Mouse (Mus musculus): ENCODE data around the gene Cacna1d. TPM values are rescaled to one million over a fixed set of nuclear protein-coding genes. Genes with fewer than 3 reads are reported as not detected.

Gene Cacna1d
- polyA plus RNA-seq, 1 experiment, result 11.8 TPM

DNA sequence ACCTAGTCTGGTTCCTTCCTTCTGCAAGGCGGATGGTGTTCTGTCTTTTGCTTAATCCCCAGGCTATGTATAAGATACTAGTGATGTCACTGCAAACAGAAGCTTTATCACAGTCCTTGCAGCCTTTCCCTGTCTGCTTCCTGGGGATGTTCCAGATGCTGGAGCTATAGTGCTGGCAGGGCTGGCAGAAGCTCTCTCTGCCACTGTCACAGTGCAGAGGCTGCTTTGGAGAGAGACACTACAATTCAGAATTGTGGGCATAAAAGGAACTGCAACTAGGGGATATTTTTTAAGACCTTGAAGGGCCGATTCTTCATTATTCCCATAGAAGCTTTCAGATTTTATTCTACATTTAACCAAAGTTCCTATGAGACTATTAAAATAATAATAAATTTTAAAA lies 274.1 kb downstream of the Cacna1d start:
- H3K4me3 ChIP-seq (ENCODE audit: insufficient read depth, low read length), result no peak overlapping the region
- H3K27ac ChIP-seq (ENCODE audit: insufficient read depth, low read depth, low read length), result no peak overlapping the region
- TF ChIP-seq POLR2A (IDR thresholded peaks at IDR 0.05; ENCODE audit: borderline replicate concordance, low read depth, low read length) (no peak), CTCF (IDR thresholded peaks at IDR 0.05; ENCODE audit: low read depth, low read length) (no peak)
- peaks cover 38% of the 10 kb centered on the region for H3K4me1 ChIP-seq (ENCODE audit: control insufficient read depth, insufficient read depth, low read length)

DNA sequence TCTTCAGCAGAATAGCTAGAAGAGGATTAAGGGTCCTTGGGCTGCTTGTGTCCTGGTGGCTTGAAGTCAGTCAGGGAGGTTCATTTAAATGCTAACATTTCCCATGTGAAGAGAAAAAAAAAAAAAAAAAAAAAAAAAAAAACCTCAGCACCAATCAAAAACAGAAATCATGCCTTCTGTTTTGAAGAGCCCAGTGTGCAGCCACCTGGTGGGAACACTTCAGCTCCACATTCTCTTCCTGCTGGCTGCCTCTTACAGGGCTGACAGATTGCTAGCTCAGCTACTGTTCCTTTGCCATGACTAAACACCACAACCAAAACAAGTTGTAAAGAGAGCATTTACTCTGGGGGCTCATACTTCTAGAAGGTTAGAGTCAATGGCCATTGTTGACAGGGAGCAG lies 283.1 kb downstream of the Cacna1d start:
- no peak overlapping the region for H3K4me3 ChIP-seq (ENCODE audit: insufficient read depth, low read length)
- peaks cover 21% of the 10 kb centered on the region for H3K4me1 ChIP-seq (ENCODE audit: control insufficient read depth, insufficient read depth, low read length)
- no peak for TF ChIP-seq CTCF (IDR thresholded peaks at IDR 0.05; ENCODE audit: low read depth, low read length)
- no peak for TF ChIP-seq POLR2A (IDR thresholded peaks at IDR 0.05; ENCODE audit: borderline replicate concordance, low read depth, low read length)
- H3K27ac ChIP-seq (ENCODE audit: insufficient read depth, low read depth, low read length), result no peak overlapping the region

DNA sequence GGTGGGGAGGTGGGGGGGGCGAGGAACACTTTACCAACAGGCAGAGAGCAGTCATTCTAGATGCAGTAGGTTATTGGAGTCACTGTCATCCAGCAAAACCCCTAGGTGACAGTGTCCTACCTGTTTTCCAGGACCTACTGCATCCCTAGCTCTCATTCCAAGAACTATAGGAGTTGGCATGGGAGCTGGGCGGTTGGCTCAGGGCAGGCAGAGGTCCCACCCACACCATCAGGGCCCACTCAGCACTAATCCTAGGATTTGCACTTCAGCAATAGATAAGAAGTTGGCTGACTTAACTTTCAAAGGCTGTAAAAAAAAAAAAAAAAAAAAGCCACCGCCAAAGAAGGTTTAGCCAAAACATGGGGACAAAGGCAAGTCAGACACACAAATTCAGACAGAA lies 285.4 kb downstream of the Cacna1d start:
- Histone ChIP-seq H3K4me1 (ENCODE audit: control insufficient read depth, insufficient read depth, low read length) (peaks cover 4% of the 10 kb centered on the region; the same call in 1 of the 2 replicates), H3K27ac (ENCODE audit: insufficient read depth, low read depth, low read length) (no peak overlapping the region), H3K4me3 (ENCODE audit: insufficient read depth, low read length) (no peak overlapping the region)
- TF ChIP-seq POLR2A (IDR thresholded peaks at IDR 0.05; ENCODE audit: borderline replicate concordance, low read depth, low read length) (no peak), CTCF (IDR thresholded peaks at IDR 0.05; ENCODE audit: low read depth, low read length) (no peak)

DNA sequence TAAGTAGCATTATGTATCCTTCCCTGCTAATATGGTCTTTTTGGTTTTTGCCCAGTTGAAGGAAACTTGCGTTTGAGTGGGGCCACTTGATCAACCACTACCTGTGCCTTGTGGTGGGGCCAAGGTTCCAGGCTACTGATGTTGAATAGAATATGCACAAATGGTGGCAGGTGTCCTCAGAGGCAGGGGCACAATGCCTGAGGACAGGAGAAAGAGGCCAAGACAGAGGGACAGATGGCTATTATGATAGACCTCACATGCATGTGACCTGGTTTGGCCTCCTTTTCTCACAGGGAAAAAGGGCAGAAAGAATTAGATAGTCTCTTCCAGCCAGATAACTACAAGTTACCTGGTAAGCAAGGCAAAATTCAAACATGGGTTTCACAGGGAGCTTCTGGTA lies 286.7 kb downstream of the Cacna1d start:
- no peak overlapping the region for H3K27ac ChIP-seq (ENCODE audit: insufficient read depth, low read depth, low read length)
- no peak overlapping the region for H3K4me3 ChIP-seq (ENCODE audit: insufficient read depth, low read length)
- H3K4me1 ChIP-seq (ENCODE audit: control insufficient read depth, insufficient read depth, low read length), result peaks cover 11% of the 10 kb centered on the region
- TF ChIP-seq POLR2A (IDR thresholded peaks at IDR 0.05; ENCODE audit: borderline replicate concordance, low read depth, low read length) (no peak), CTCF (IDR thresholded peaks at IDR 0.05; ENCODE audit: low read depth, low read length) (no peak)

DNA sequence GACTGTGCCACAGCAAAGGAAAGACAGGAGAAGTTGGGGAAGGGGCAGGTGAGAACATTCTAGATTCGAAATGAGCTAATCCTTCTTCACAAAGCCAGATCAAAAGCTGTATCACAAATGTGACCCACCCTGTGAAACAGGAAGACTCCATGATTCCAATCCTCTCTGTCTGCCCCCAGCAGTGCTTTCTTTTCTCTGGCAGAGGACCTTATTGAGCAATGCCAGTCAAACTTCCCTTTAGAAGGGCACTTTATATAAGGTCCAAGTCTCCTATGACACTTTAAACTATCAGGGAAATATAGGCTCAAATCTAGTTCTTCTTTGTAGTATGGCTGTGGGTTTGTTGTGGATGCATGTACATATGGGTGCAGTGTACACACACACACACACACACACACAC lies 290.9 kb downstream of the Cacna1d start:
- H3K4me1 ChIP-seq (ENCODE audit: control insufficient read depth, insufficient read depth, low read length), result peaks cover 42% of the 10 kb centered on the region

DNA sequence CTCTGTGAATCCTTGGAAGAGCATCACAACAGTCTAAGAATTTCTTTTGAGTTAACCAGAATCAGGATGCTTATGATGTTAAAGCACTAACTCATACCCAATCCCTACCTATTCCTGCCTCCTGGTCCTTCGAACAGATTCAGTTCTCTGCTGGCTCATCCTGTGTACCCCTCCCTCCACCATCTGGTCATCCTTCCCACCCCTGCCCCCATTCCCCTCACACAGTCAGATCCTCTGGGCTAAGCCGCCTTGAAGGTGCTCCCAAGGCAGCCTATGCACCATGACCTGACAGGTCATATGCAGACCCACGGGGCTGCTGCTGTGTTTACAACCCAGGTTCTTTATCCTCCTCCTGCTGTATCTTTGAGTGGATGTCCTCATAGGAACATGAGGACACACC lies 292.4 kb downstream of the Cacna1d start:
- Histone ChIP-seq H3K4me1 (ENCODE audit: control insufficient read depth, insufficient read depth, low read length) (peaks cover 43% of the 10 kb centered on the region), H3K4me3 (ENCODE audit: insufficient read depth, low read length) (no peak overlapping the region), H3K27ac (ENCODE audit: insufficient read depth, low read depth, low read length) (no peak overlapping the region)
- TF ChIP-seq POLR2A (IDR thresholded peaks at IDR 0.05; ENCODE audit: borderline replicate concordance, low read depth, low read length) (no peak), CTCF (IDR thresholded peaks at IDR 0.05; ENCODE audit: low read depth, low read length) (no peak)

More for the DNA sequence above, 290.9 kb downstream of the Cacna1d start:
- H3K27ac ChIP-seq (ENCODE audit: insufficient read depth, low read depth, low read length), result peak overlapping the region; percentile 69
- TF ChIP-seq CTCF (IDR thresholded peaks at IDR 0.05; ENCODE audit: low read depth, low read length) (no peak), POLR2A (IDR thresholded peaks at IDR 0.05; ENCODE audit: borderline replicate concordance, low read depth, low read length) (no peak)
- H3K4me3 ChIP-seq (ENCODE audit: insufficient read depth, low read length), result no peak overlapping the region

DNA sequence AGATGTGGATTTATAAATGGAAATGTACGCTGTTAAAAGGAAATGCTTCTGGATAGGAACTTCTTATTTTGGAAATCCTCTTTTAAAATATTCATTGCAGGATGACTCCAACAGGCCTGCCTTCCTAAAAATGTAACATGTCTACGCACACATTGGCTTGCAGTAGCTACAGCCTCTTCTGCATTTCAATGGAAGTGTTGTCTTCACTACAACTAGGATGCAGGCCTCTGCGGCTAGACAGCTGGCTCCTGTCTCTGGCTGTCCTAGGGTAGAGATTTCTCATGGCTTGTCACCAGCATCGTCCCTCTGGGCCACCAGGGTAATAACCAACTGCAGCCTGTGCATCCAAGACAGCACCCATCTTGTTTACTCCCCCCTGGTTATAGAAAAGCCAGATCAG lies 293.1 kb downstream of the Cacna1d start:
- TF ChIP-seq CTCF (IDR thresholded peaks at IDR 0.05; ENCODE audit: low read depth, low read length) (no peak), POLR2A (IDR thresholded peaks at IDR 0.05; ENCODE audit: borderline replicate concordance, low read depth, low read length) (no peak)
- H3K27ac ChIP-seq (ENCODE audit: insufficient read depth, low read depth, low read length), result no peak overlapping the region
- H3K4me1 ChIP-seq (ENCODE audit: control insufficient read depth, insufficient read depth, low read length), result peaks cover 44% of the 10 kb centered on the region
- H3K4me3 ChIP-seq (ENCODE audit: insufficient read depth, low read length), result no peak overlapping the region

DNA sequence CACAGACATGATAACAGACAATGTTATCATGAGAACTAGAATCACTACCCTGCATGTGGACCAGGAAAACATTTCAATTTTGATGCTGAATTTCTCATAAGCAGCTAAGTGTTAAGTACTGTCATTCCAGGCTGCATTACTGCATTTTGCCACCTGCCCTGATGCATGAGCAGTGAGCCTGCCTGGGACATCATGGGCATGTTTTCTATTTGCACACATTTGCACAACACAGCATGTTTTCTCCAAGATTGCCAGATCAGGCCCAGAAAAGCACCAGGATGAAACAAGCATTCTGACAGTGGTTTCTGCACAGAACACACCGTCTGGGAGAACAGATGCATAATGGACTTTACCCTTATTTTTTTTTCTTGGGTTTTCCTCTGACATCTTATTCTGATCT lies 294.3 kb downstream of the Cacna1d start:
- Histone ChIP-seq H3K27ac (ENCODE audit: insufficient read depth, low read depth, low read length) (peak overlapping the region; percentile 30; the same call in 1 of the 2 replicates), H3K4me1 (ENCODE audit: control insufficient read depth, insufficient read depth, low read length) (peaks cover 51% of the 10 kb centered on the region), H3K4me3 (ENCODE audit: insufficient read depth, low read length) (no peak overlapping the region)
- no peak for TF ChIP-seq POLR2A (IDR thresholded peaks at IDR 0.05; ENCODE audit: borderline replicate concordance, low read depth, low read length)
- no peak for TF ChIP-seq CTCF (IDR thresholded peaks at IDR 0.05; ENCODE audit: low read depth, low read length)

DNA sequence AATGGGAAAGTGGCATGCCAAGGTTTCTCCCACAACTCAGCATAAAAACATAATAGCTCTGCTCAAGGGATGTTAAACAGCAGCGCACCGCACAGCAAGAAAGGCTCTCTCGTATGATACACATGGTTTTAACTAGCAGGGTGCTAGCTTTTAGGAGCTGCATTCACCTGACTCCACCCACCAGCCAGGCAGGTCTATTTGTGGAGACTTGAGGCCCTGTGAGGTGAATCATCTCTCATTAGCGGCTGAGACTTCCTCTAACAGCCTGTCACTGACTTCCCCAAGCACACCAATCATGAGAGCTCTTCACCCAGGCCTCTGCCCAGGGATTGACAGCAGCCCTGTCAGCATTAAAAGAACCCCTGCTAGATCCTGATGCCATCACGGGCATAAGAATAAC lies 295.0 kb downstream of the Cacna1d start:
- H3K4me3 ChIP-seq (ENCODE audit: insufficient read depth, low read length), result peak overlapping the region; percentile 21; the same call in 1 of the 2 replicates
- H3K27ac ChIP-seq (ENCODE audit: insufficient read depth, low read depth, low read length), result peak overlapping the region; percentile 76
- peaks cover 53% of the 10 kb centered on the region for H3K4me1 ChIP-seq (ENCODE audit: control insufficient read depth, insufficient read depth, low read length)
- TF ChIP-seq CTCF (IDR thresholded peaks at IDR 0.05; ENCODE audit: low read depth, low read length) (no peak), POLR2A (IDR thresholded peaks at IDR 0.05; ENCODE audit: borderline replicate concordance, low read depth, low read length) (no peak)

DNA sequence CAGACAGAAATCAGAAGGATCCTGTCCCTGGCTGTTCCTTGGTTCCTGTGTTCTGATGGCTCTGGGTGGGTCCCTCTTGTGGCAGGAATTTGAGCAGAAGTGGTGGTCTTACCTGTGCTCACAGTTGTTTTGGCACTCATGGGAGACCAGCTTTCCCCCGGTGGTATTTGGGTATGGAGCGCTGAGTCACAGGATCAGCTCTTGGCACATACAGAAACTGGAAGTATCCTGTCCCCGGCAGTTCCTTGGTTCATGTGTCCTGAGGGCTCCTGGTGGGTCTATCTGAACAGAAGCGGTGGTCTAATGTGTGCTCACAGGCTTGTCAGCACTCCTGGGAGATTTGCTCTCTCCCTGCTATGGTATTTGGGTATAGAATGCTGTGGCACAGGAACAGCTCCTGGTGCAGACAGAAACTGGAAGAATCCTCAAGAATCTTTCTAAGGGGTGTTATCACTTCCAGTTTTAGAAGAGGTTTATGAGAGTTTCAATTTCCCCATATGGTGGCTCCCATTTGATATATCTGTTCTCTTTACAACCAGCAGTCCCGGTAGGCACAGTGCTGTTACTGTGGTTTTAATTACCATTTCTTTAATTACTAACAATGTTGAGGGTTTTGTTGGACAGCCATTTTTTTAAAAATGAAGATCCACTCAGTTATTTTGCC lies 300.8 kb downstream of the Cacna1d start:
- peak overlapping the region; percentile 85 for H3K27ac ChIP-seq (ENCODE audit: insufficient read depth, low read depth, low read length)
- H3K4me1 ChIP-seq (ENCODE audit: control insufficient read depth, insufficient read depth, low read length), result peaks cover 23% of the 10 kb centered on the region
- TF ChIP-seq CTCF (IDR thresholded peaks at IDR 0.05; ENCODE audit: low read depth, low read length), result no peak
- no peak for TF ChIP-seq POLR2A (IDR thresholded peaks at IDR 0.05; ENCODE audit: borderline replicate concordance, low read depth, low read length)
- H3K4me3 ChIP-seq (ENCODE audit: insufficient read depth, low read length), result peak overlapping the region; percentile 54
